Mouse (Mus musculus) olfactory bulb, adult 2 months (tissue): ENCODE results near the gene Ostf1.

ENCODE experiments used
- CTCF ChIP-seq: fragments of 200-500 bp; IDR thresholded peaks from 2 replicates; pipeline ENCODE4 v1.5.1; 2012; ENCODE audit warnings: low read depth, mild to moderate bottlenecking, low read length, moderate library complexity; ENCODE audit not compliant: insufficient read depth
- POLR2A ChIP-seq: fragments of 200-500 bp; IDR thresholded peaks from 2 replicates; pipeline ENCODE4 v1.6.1; 2012; ENCODE audit warnings: mild to moderate bottlenecking, low read depth, low read length, moderate library complexity; ENCODE audit not compliant: insufficient read depth

DNA sequence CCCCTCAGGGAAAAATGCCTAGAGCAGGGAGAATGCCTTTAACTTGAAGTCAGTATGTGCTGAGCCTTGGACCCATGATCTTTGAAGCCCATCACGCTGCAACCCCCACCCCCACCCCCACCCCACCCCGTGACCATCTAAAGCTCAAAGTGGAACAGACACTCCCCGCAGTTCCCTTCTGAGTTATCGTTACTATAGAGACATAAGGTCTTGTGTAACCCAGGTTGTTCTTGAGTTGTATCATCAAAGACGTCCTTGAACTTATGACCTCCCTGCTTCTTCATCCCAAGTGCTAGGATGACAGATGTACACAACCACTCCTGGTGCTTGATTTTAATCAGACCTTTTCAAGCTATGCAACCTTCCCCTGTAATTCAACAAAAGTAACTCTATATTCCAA lies 57.7 kb downstream of the Ostf1 start:
- TF ChIP-seq POLR2A (no peak), CTCF (no peak)
